Mouse (Mus musculus) forebrain, embryonic 10.5 days (tissue): Measurements from ENCODE around the gene Gm30737. TPM values are rescaled to one million over a fixed set of nuclear protein-coding genes. Genes with fewer than 3 reads are reported as not detected.
"Not testable (repeated sequence)": the region's sequence is repeated elsewhere in the genome, so short reads cannot be mapped to it uniquely, and the experiment has no call there.

Source experiments
- DNase-seq: peaks from one replicate; pipeline ENCODE4 v3.0.0-alpha.2; 2017; ENCODE audit warnings: low spot score; ENCODE audit errors: extremely low spot score
- H3K27ac ChIP-seq: fragments of 300-500 bp; sonication (generic); 2 replicates; pipeline ENCODE4 v1.5.1; 2016; ENCODE audit warnings: mild to moderate bottlenecking
- H3K27me3 ChIP-seq: fragments of 300-500 bp; sonication (generic); 2 replicates; pipeline ENCODE4 v1.6.1; 2016; ENCODE audit warnings: mild to moderate bottlenecking; ENCODE audit not compliant: poor library complexity, severe bottlenecking
- H3K36me3 ChIP-seq: fragments of 300-500 bp; sonication (generic); replicated peaks from 2 replicates; pipeline ENCODE4 v1.6.1; 2016; ENCODE audit warnings: mild to moderate bottlenecking, moderate library complexity
- H3K4me1 ChIP-seq: fragments of 300-500 bp; sonication (generic); 2 replicates; pipeline ENCODE4 v1.6.1; 2016
- H3K4me3 ChIP-seq: fragments of 300-500 bp; sonication (generic); 2 replicates; pipeline ENCODE4 v1.5.1; 2016; ENCODE audit warnings: mild to moderate bottlenecking, moderate library complexity
- H3K9me3 ChIP-seq: fragments of 300-500 bp; sonication (generic); 2 replicates; pipeline ENCODE4 v1.6.1; 2016; ENCODE audit warnings: mild to moderate bottlenecking, moderate library complexity
- WGBS: fragments of 180-500 bp; shearing (Covaris S2); methylation state at CpG from one replicate; pipeline ENCODE4 v1.1.7; 2016; 5-methylcytosine and 5-hydroxymethylcytosine counted together
- polyA plus RNA-seq: library from polyadenylated mRNA; unstranded; fragments of >200 nt; fragmentation: Nextera tagmentation; extraction: Ambion mirVana; gene quantifications from 2 replicates; pipeline ENCODE4 v1.2.1, GENCODE M21; 2016

The Gm30737 gene
- polyA plus RNA-seq, result not detected in 2 replicates

GRCm38 (mm10) chrY:14400410-14400809 lies at the start of gene Gm30737:
Gm30737 (plus strand) TSS chrY:14400710.
- H3K4me1 ChIP-seq, H3K27me3 ChIP-seq, H3K9me3 ChIP-seq, H3K27ac ChIP-seq, H3K36me3 ChIP-seq, DNase-seq, H3K4me3 ChIP-seq: not testable (repeated sequence)
- no CpG with 5 or more reads among the region's 7 CpGs for WGBS
